Mouse (Mus musculus): ENCODE results near the gene Nup93.

Nup93 gene

GRCm38 (mm10) chr8:94361774-94362431 is 147.5 kb downstream of the Nup93 start:
- no peak for DNase-seq (ENCODE audit: low spot score in 2 of 2)

GRCm38 (mm10) chr8:94362607-94363239 is 148.4 kb downstream of the Nup93 start:
- no peak for DNase-seq (ENCODE audit: low spot score in 2 of 2)

GRCm38 (mm10) chr8:94363288-94363688 is 148.9 kb downstream of the Nup93 start:
- DNase-seq (ENCODE audit: low spot score in 2 of 2), result peak in 1 of 2 experiments; percentile 31

- no peak for DNase-seq (ENCODE audit: low spot score in 2 of 2)
Observed at GRCm38 (mm10) chr8:94363906-94364305, 149.5 kb downstream of the Nup93 start.

- no peak for DNase-seq (ENCODE audit: low spot score in 2 of 2)
Observed at GRCm38 (mm10) chr8:94364686-94365312, 150.4 kb downstream of the Nup93 start.

- DNase-seq (ENCODE audit: low spot score in 2 of 2), result no peak
Observed at GRCm38 (mm10) chr8:94365410-94365981, 151.1 kb downstream of the Nup93 start.
